In the genomic region with DNA sequence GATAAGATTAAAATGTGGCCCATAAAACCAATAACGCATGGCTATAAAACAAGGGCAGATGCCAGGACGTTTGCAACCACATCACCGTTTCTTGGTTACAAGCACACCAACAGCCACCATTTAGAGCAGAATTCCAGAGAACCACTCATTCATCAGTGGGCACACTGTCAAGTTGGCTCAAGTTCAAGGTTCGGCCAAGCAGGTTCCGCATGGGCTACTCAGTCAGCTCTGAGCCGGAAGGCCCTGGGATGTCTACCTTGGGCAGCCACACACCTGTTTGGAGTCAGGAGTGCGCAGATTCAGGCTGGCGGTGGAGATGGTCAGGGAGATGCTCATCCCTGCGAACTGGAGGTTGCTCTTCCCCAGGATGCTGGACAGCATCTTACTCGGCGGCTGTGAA, we compare ENCODE assay signal across 8 mouse cellular contexts.
DNase-seq lines count a peak whose midpoint lies in the region; ATAC-seq and TF ChIP-seq lines count a peak whose summit lies in the region.
"Had no signal": no experiment of that assay in that cellular context is flagged by ENCODE, and none has a peak within 500 bp of the region (broad histone marks: within the 10 kb centered on the region; RNA-seq: fewer than 3 reads in every experiment).

No protein-coding gene starts in this region.

- CTCF ChIA-PET in Patski (lab: Charles Lee) = no interaction called here

- peak; percentile 12 for DNase-seq in layer of hippocampus, adult 11-12 months (ENCODE audit: low spot score)
- no peak for DNase-seq in layer of hippocampus, postnatal 36 days
- DNase-seq in Patski (ENCODE audit: low read depth, low spot score) = peak; percentile 77
- DNase-seq in adrenal gland, postnatal 14 days = peak; percentile 76
- DNase-seq in cerebellum, postnatal 36 days = peak; percentile 50 to 52
- DNase-seq in thymus, postnatal 4 days = no peak
- DNase-seq in gastrocnemius, adult 8-10 months (ENCODE audit: low spot score in 2 of 2) = no peak

- POLR2A ChIA-PET in Patski (lab: Charles Lee) = no interaction called here

- ATAC-seq in Patski = peak; percentile 93

- no peak for TF ChIP-seq CTCF in Patski (IDR thresholded peaks at IDR 0.05)

- H3K27me3 ChIP-seq in Patski = peaks cover 3% of the 10 kb centered on the region
- H3K27me3 ChIP-seq: hindbrain, embryonic 13.5 days had no signal

- in situ Hi-C loops in Patski (cut with MboI; ENCODE audit: low pct_unique_long_range_greater_than_20kb) = no loop called here

Comparison
In these comparisons a context has a peak if more than half of its experiments do, and no peak if none do; other contexts are left out.
1. DNase-seq: peak in layer of hippocampus, adult 11-12 months (single experiment), Patski (single experiment), adrenal gland, postnatal 14 days (single experiment) and cerebellum, postnatal 36 days (2 of 2); none in layer of hippocampus, postnatal 36 days (0 of 2), thymus, postnatal 4 days (single experiment) and gastrocnemius, adult 8-10 months (0 of 2).